Mouse (Mus musculus): ENCODE results near the gene Mob2. TPM values are rescaled to one million over a fixed set of nuclear protein-coding genes. Genes with fewer than 3 reads are reported as not detected.
A peak's percentile ranks its signal among the peaks of the same experiment; 100 is the strongest.

The Mob2 gene
- polyA plus RNA-seq, 1 experiment, result 24.8 TPM

- Histone ChIP-seq H3K27me3 (ENCODE audit: control insufficient read depth) (peaks cover 77% of the 10 kb centered on the region), H3K36me3 (ENCODE audit: control insufficient read depth) (no peaks in the 10 kb centered on the region), H3K9me3 (ENCODE audit: control insufficient read depth, low read length) (no peaks in the 10 kb centered on the region), H3K4me3 (replicated peaks) (no peak overlapping the region), H3K4me1 (ENCODE audit: control insufficient read depth) (peaks cover 13% of the 10 kb centered on the region)
- no peak for TF ChIP-seq GATA1 (IDR thresholded peaks at IDR 0.05; ENCODE audit: low read length)
- no peak for TF ChIP-seq TAL1 (IDR thresholded peaks at IDR 0.05; ENCODE audit: low read length)
These were observed 9.8 kb upstream of the Mob2 start for GRCm38 (mm10) chr7:142070458-142071211.

- H3K9me3 ChIP-seq (ENCODE audit: control insufficient read depth, low read length), result no peaks in the 10 kb centered on the region
- no peaks in the 10 kb centered on the region for H3K36me3 ChIP-seq (ENCODE audit: control insufficient read depth)
- no peak overlapping the region for H3K4me3 ChIP-seq (replicated peaks)
- peaks cover 13% of the 10 kb centered on the region for H3K4me1 ChIP-seq (ENCODE audit: control insufficient read depth)
- TF ChIP-seq TAL1 (IDR thresholded peaks at IDR 0.05; ENCODE audit: low read length) (no peak), GATA1 (IDR thresholded peaks at IDR 0.05; ENCODE audit: low read length) (no peak)
- H3K27me3 ChIP-seq (ENCODE audit: control insufficient read depth), result peaks cover 77% of the 10 kb centered on the region
These were observed 7.6 kb upstream of the Mob2 start for GRCm38 (mm10) chr7:142068429-142068828.

GRCm38 (mm10) chr7:142060185-142060930, 507 bp downstream of the Mob2 start:
- peak overlapping the region; percentile 82 for H3K4me3 ChIP-seq (replicated peaks)
- H3K27me3 ChIP-seq (ENCODE audit: control insufficient read depth), result peaks cover 23% of the 10 kb centered on the region
- H3K4me1 ChIP-seq (ENCODE audit: control insufficient read depth), result peaks cover 60% of the 10 kb centered on the region
- TF ChIP-seq GATA1 (IDR thresholded peaks at IDR 0.05; ENCODE audit: low read length), result no peak
- H3K36me3 ChIP-seq (ENCODE audit: control insufficient read depth), result peaks cover 40% of the 10 kb centered on the region
- H3K9me3 ChIP-seq (ENCODE audit: control insufficient read depth, low read length), result no peaks in the 10 kb centered on the region

DNA sequence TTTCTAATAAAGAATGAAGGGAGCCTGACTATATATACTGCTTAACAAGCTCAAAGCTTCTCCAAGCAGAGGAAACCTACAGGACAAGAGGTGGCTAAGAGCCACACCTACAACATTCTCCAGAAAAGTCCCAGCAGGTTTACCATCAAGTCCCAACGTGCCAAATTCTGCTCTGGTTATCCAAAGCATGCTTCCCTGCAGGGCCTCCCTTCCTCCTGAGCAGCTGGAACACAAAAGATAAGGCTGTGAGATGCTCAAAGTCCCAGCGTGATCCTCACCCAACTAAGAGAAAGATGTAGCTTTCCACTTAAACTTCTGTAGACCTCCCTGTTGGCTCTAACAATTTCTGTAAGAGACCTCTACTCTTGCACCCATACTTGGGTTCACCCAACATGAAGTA, 1.8 kb downstream of the Mob2 start:
- H3K36me3 ChIP-seq (ENCODE audit: control insufficient read depth), result peaks cover 54% of the 10 kb centered on the region
- H3K9me3 ChIP-seq (ENCODE audit: control insufficient read depth, low read length), result no peaks in the 10 kb centered on the region
- H3K27me3 ChIP-seq (ENCODE audit: control insufficient read depth), result peaks cover 11% of the 10 kb centered on the region
- peaks cover 62% of the 10 kb centered on the region for H3K4me1 ChIP-seq (ENCODE audit: control insufficient read depth)
- H3K4me3 ChIP-seq (replicated peaks), result peak overlapping the region; percentile 82
- TF ChIP-seq TAL1 (IDR thresholded peaks at IDR 0.05; ENCODE audit: low read length) (peak; percentile 85), GATA1 (IDR thresholded peaks at IDR 0.05; ENCODE audit: low read length) (peak; percentile 62; the same call in 1 of the 2 replicates)

- no peaks in the 10 kb centered on the region for H3K9me3 ChIP-seq (ENCODE audit: control insufficient read depth, low read length)
- no peaks in the 10 kb centered on the region for H3K27me3 ChIP-seq (ENCODE audit: control insufficient read depth)
- H3K4me3 ChIP-seq (replicated peaks), result no peak overlapping the region
- peaks cover 73% of the 10 kb centered on the region for H3K36me3 ChIP-seq (ENCODE audit: control insufficient read depth)
- no peak for TF ChIP-seq GATA1 (IDR thresholded peaks at IDR 0.05; ENCODE audit: low read length)
- no peak for TF ChIP-seq TAL1 (IDR thresholded peaks at IDR 0.05; ENCODE audit: low read length)
- H3K4me1 ChIP-seq (ENCODE audit: control insufficient read depth), result peaks cover 58% of the 10 kb centered on the region
These were observed 3.7 kb downstream of the Mob2 start for GRCm38 (mm10) chr7:142057121-142057520.

DNA sequence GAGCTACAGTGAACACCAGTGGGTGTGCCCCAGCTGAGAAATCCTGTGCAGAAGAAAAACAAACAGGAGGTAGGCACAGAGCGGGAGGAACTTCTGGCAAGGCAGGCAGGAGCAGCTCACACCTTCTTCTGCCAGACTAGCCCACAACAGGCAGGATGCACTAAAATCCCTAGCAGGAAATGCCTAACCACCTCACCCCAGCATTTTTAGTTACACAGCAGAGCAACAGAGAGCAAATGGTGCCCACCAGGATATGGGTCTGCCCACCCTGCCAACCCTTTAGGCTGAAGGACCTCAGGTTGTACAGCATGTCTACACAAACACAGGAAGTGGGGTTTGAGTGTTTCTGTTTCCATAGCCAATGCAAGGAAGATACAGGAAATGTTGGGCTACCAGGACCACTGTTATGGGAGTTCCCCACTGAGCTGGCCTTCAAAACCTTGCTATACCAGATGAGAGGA, 4.2 kb downstream of the Mob2 start:
- peaks cover 54% of the 10 kb centered on the region for H3K4me1 ChIP-seq (ENCODE audit: control insufficient read depth)
- H3K4me3 ChIP-seq (replicated peaks), result no peak overlapping the region
- H3K9me3 ChIP-seq (ENCODE audit: control insufficient read depth, low read length), result no peaks in the 10 kb centered on the region
- TF ChIP-seq GATA1 (IDR thresholded peaks at IDR 0.05; ENCODE audit: low read length) (no peak), TAL1 (IDR thresholded peaks at IDR 0.05; ENCODE audit: low read length) (no peak)
- H3K36me3 ChIP-seq (ENCODE audit: control insufficient read depth), result peaks cover 78% of the 10 kb centered on the region
- H3K27me3 ChIP-seq (ENCODE audit: control insufficient read depth), result no peaks in the 10 kb centered on the region

GRCm38 (mm10) chr7:142055431-142055830, 5.4 kb downstream of the Mob2 start:
- peaks cover 90% of the 10 kb centered on the region for H3K36me3 ChIP-seq (ENCODE audit: control insufficient read depth)
- peaks cover 52% of the 10 kb centered on the region for H3K4me1 ChIP-seq (ENCODE audit: control insufficient read depth)
- TF ChIP-seq TAL1 (IDR thresholded peaks at IDR 0.05; ENCODE audit: low read length) (no peak), GATA1 (IDR thresholded peaks at IDR 0.05; ENCODE audit: low read length) (no peak)
- H3K4me3 ChIP-seq (replicated peaks), result no peak overlapping the region
- no peaks in the 10 kb centered on the region for H3K9me3 ChIP-seq (ENCODE audit: control insufficient read depth, low read length)
- H3K27me3 ChIP-seq (ENCODE audit: control insufficient read depth), result no peaks in the 10 kb centered on the region

DNA sequence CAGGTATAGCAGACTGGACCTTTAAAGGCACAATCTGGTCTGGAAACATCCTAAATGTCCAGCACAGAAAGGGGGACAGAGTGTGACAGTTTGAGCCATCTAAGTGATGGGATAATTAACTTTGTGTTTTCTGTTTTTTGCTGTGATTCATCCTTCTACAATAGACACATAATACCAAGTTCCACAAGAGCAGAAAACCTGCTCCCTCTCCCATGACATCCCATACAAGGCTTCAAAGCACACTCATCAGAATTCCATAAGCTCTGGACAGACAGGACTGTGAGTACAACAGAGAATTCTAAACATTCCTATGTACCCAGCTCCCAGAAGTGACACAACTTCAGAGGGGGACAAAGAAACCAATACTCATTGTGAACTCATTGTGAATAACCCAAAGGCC, 10.3 kb downstream of the Mob2 start:
- peaks cover 16% of the 10 kb centered on the region for H3K4me1 ChIP-seq (ENCODE audit: control insufficient read depth)
- no peak overlapping the region for H3K4me3 ChIP-seq (replicated peaks)
- TF ChIP-seq TAL1 (IDR thresholded peaks at IDR 0.05; ENCODE audit: low read length), result no peak
- TF ChIP-seq GATA1 (IDR thresholded peaks at IDR 0.05; ENCODE audit: low read length), result no peak
- no peaks in the 10 kb centered on the region for H3K27me3 ChIP-seq (ENCODE audit: control insufficient read depth)
- H3K9me3 ChIP-seq (ENCODE audit: control insufficient read depth, low read length), result no peaks in the 10 kb centered on the region
- H3K36me3 ChIP-seq (ENCODE audit: control insufficient read depth), result peaks cover 98% of the 10 kb centered on the region

- peaks cover 91% of the 10 kb centered on the region for H3K36me3 ChIP-seq (ENCODE audit: control insufficient read depth)
- peaks cover 14% of the 10 kb centered on the region for H3K4me1 ChIP-seq (ENCODE audit: control insufficient read depth)
- no peak for TF ChIP-seq GATA1 (IDR thresholded peaks at IDR 0.05; ENCODE audit: low read length)
- TF ChIP-seq TAL1 (IDR thresholded peaks at IDR 0.05; ENCODE audit: low read length), result no peak
- no peaks in the 10 kb centered on the region for H3K27me3 ChIP-seq (ENCODE audit: control insufficient read depth)
- H3K9me3 ChIP-seq (ENCODE audit: control insufficient read depth, low read length), result no peaks in the 10 kb centered on the region
- no peak overlapping the region for H3K4me3 ChIP-seq (replicated peaks)
These were observed 14.9 kb downstream of the Mob2 start for GRCm38 (mm10) chr7:142045932-142046331.
